Comparison of ENCODE assay signal across 10 mouse cellular contexts in genomic region chr6:141337673-141338072, GRCm38 (mm10).
DNase-seq lines count a peak whose midpoint lies in the region; ATAC-seq and TF ChIP-seq lines count a peak whose summit lies in the region.
"Had no signal": no experiment of that assay in that cellular context is flagged by ENCODE, and none has a peak within 500 bp of the region (broad histone marks: within the 10 kb centered on the region; RNA-seq: fewer than 3 reads in every experiment).

No protein-coding gene starts in this region.

- WGBS in forebrain, postnatal 0 days, result 56% methylated on average over 8 of the region's 8 CpGs
- 53% methylated on average over 8 of the region's 8 CpGs for WGBS in forebrain, embryonic 13.5 days
- 60% methylated on average over 8 of the region's 8 CpGs for WGBS in lung, adult 2 months
- 56% methylated on average over 8 of the region's 8 CpGs for WGBS in embryonic facial prominence, embryonic 11.5 days
- 59% methylated on average over 8 of the region's 8 CpGs for WGBS in stomach, postnatal 0 days

- H3K4me2 ChIP-seq in forebrain, postnatal 0 days (ENCODE audit: low read depth), result no peak overlapping the region
- no peak overlapping the region for H3K4me2 ChIP-seq in forebrain, embryonic 13.5 days
- no peak overlapping the region for H3K4me2 ChIP-seq in embryonic facial prominence, embryonic 11.5 days (ENCODE audit: low read depth, low read length)
- H3K4me2 ChIP-seq in stomach, postnatal 0 days (replicated peaks; ENCODE audit: low read depth), result no peak overlapping the region
- H3K4me2 ChIP-seq: embryonic facial prominence, embryonic 15.5 days; midbrain, embryonic 15.5 days had no signal

- no peak overlapping the region for H3K4me3 ChIP-seq in forebrain, postnatal 0 days (ENCODE audit: low read depth, low read length)
- H3K4me3 ChIP-seq in forebrain, embryonic 13.5 days, result no peak overlapping the region
- no peak overlapping the region for H3K4me3 ChIP-seq in lung, adult 2 months (replicated peaks; ENCODE audit: extremely low read depth, low read depth, low read length)
- no peak overlapping the region for H3K4me3 ChIP-seq in embryonic facial prominence, embryonic 11.5 days (ENCODE audit: low read depth, low read length)
- H3K4me3 ChIP-seq in stomach, postnatal 0 days (ENCODE audit: low read depth, low read length), result no peak overlapping the region
- H3K4me3 ChIP-seq: embryonic facial prominence, embryonic 15.5 days; midbrain, embryonic 15.5 days had no signal

- no peak overlapping the region for H3K27ac ChIP-seq in forebrain, postnatal 0 days (ENCODE audit: low read depth, low read length)
- no peak overlapping the region for H3K27ac ChIP-seq in forebrain, embryonic 13.5 days
- H3K27ac ChIP-seq in embryonic facial prominence, embryonic 11.5 days (replicated peaks; ENCODE audit: low read depth, low read length), result no peak overlapping the region
- no peak overlapping the region for H3K27ac ChIP-seq in stomach, postnatal 0 days (replicated peaks)
- H3K27ac ChIP-seq: embryonic facial prominence, embryonic 15.5 days; midbrain, embryonic 15.5 days had no signal

- H3K4me1 ChIP-seq in forebrain, postnatal 0 days (ENCODE audit: insufficient read depth), result no peaks in the 10 kb centered on the region
- H3K4me1 ChIP-seq in forebrain, embryonic 13.5 days, result no peaks in the 10 kb centered on the region
- peaks cover 6% of the 10 kb centered on the region for H3K4me1 ChIP-seq in lung, adult 2 months (ENCODE audit: control insufficient read depth, insufficient read depth, low read length)
- no peaks in the 10 kb centered on the region for H3K4me1 ChIP-seq in embryonic facial prominence, embryonic 11.5 days (ENCODE audit: control insufficient read depth, insufficient read depth, low read length)
- H3K4me1 ChIP-seq in stomach, postnatal 0 days (replicated peaks; ENCODE audit: control insufficient read depth, insufficient read depth), result no peaks in the 10 kb centered on the region
- H3K4me1 ChIP-seq: embryonic facial prominence, embryonic 15.5 days; midbrain, embryonic 15.5 days had no signal

- no peaks in the 10 kb centered on the region for H3K9me3 ChIP-seq in forebrain, postnatal 0 days (ENCODE audit: low read length)
- H3K9me3 ChIP-seq in forebrain, embryonic 13.5 days (replicated peaks), result no peaks in the 10 kb centered on the region
- no peaks in the 10 kb centered on the region for H3K9me3 ChIP-seq in embryonic facial prominence, embryonic 11.5 days (replicated peaks; ENCODE audit: control insufficient read depth, low read length)
- H3K9me3 ChIP-seq in stomach, postnatal 0 days (ENCODE audit: control insufficient read depth, low read length), result no peaks in the 10 kb centered on the region
- H3K9me3 ChIP-seq: embryonic facial prominence, embryonic 15.5 days; midbrain, embryonic 15.5 days had no signal

- TF ChIP-seq POLR2A in lung, adult 2 months (IDR thresholded peaks at IDR 0.05; ENCODE audit: borderline replicate concordance, extremely low read depth, low read depth, low read length), result no peak

- no peak for DNase-seq in forebrain, postnatal 0 days
- DNase-seq in lung, adult 2 months, result peak; percentile 27
- no peak for DNase-seq in lung, postnatal 25 days (ENCODE audit: low spot score)
- peak; percentile 27 for DNase-seq in embryonic facial prominence, embryonic 11.5 days (ENCODE audit: low spot score)
- peak; percentile 23 for DNase-seq in stomach, postnatal 0 days (ENCODE audit: low spot score)
- DNase-seq in gastrocnemius, adult 18-20 months (ENCODE audit: low spot score), result no peak
- no peak for DNase-seq in spleen, postnatal 36 days (ENCODE audit: low spot score in 2 of 2)

- no peaks in the 10 kb centered on the region for H3K36me3 ChIP-seq in forebrain, postnatal 0 days (ENCODE audit: insufficient read depth)
- no peaks in the 10 kb centered on the region for H3K36me3 ChIP-seq in forebrain, embryonic 13.5 days (ENCODE audit: poor library complexity, severe bottlenecking)
- no peaks in the 10 kb centered on the region for H3K36me3 ChIP-seq in embryonic facial prominence, embryonic 11.5 days (replicated peaks; ENCODE audit: control insufficient read depth, insufficient read depth, low read depth, low read length)
- H3K36me3 ChIP-seq in stomach, postnatal 0 days (ENCODE audit: control insufficient read depth, insufficient read depth, low read length), result no peaks in the 10 kb centered on the region
- H3K36me3 ChIP-seq: embryonic facial prominence, embryonic 15.5 days; midbrain, embryonic 15.5 days had no signal

- TF ChIP-seq CTCF in forebrain, postnatal 0 days (IDR thresholded peaks at IDR 0.05; ENCODE audit: low read depth), result peak; percentile 21
- TF ChIP-seq CTCF in lung, adult 2 months (IDR thresholded peaks at IDR 0.05; ENCODE audit: insufficient read depth, low read length), result peak; percentile 74
- TF ChIP-seq CTCF in stomach, postnatal 0 days (IDR thresholded peaks at IDR 0.05; ENCODE audit: low read depth), result peak; percentile 66

- no peak for TF ChIP-seq EP300 in stomach, postnatal 0 days (optimal IDR thresholded peaks at IDR 0.05)

- no peaks in the 10 kb centered on the region for H3K27me3 ChIP-seq in forebrain, postnatal 0 days (ENCODE audit: insufficient read depth, low read length)
- H3K27me3 ChIP-seq in forebrain, embryonic 13.5 days, result no peaks in the 10 kb centered on the region
- no peaks in the 10 kb centered on the region for H3K27me3 ChIP-seq in embryonic facial prominence, embryonic 11.5 days (ENCODE audit: control insufficient read depth, insufficient read depth, low read length)
- no peaks in the 10 kb centered on the region for H3K27me3 ChIP-seq in stomach, postnatal 0 days (ENCODE audit: control insufficient read depth, insufficient read depth, low read length)
- H3K27me3 ChIP-seq: embryonic facial prominence, embryonic 15.5 days; midbrain, embryonic 15.5 days had no signal

- no peak for ATAC-seq in forebrain, postnatal 0 days
- ATAC-seq in forebrain, embryonic 13.5 days, result no peak
- no peak for ATAC-seq in embryonic facial prominence, embryonic 11.5 days (replicated peaks; ENCODE audit: insufficient number of reproducible peaks, low FRiP score, low TSS enrichment, low read depth)
- no peak for ATAC-seq in stomach, postnatal 0 days (ENCODE audit: low FRiP score, low TSS enrichment)
- ATAC-seq: midbrain, embryonic 15.5 days had no signal

- H3K9ac ChIP-seq in forebrain, postnatal 0 days, result no peak overlapping the region
- H3K9ac ChIP-seq in forebrain, embryonic 13.5 days, result no peak overlapping the region
- H3K9ac ChIP-seq in embryonic facial prominence, embryonic 11.5 days (replicated peaks; ENCODE audit: low read length), result no peak overlapping the region
- no peak overlapping the region for H3K9ac ChIP-seq in stomach, postnatal 0 days (ENCODE audit: low read length)
- H3K9ac ChIP-seq: embryonic facial prominence, embryonic 15.5 days; midbrain, embryonic 15.5 days had no signal

Comparison
In these comparisons a context has a peak if more than half of its experiments do, and no peak if none do; other contexts are left out.
1. DNase-seq: peak in lung, adult 2 months (single experiment), embryonic facial prominence, embryonic 11.5 days (single experiment) and stomach, postnatal 0 days (single experiment); none in forebrain, postnatal 0 days (single experiment), lung, postnatal 25 days (single experiment), gastrocnemius, adult 18-20 months (single experiment) and spleen, postnatal 36 days (0 of 2).
2. CTCF ChIP-seq: peak in every context shown above with its lines; median percentile 74 in lung, adult 2 months; 66 in stomach, postnatal 0 days; 21 in forebrain, postnatal 0 days.